Mouse (Mus musculus): Measurements from ENCODE around the gene Ryr1. TPM values are rescaled to one million over a fixed set of nuclear protein-coding genes. Genes with fewer than 3 reads are reported as not detected.

Gene Ryr1
- polyA plus RNA-seq, 1 experiment from 2014 or later, result 0.03 TPM

GRCm38 (mm10) chr7:28991616-28992015, 133.4 kb downstream of the Ryr1 start:
- DNase-seq (ENCODE audit: low read depth, low spot score), result no peak
- TF ChIP-seq CTCF (IDR thresholded peaks at IDR 0.05), result no peak
- H3K27me3 ChIP-seq, result no peaks in the 10 kb centered on the region
- CTCF ChIA-PET, result interaction anchor here (0.9 kb wide), 1 partner anchor 48 kb away, joined by 4 read pairs; no protein-coding TSS in a partner anchor
- POLR2A ChIA-PET, result interaction anchor here (0.7 to 0.9 kb wide), 2 partner anchors 11 to 33 kb away, joined by 3 read pairs; no protein-coding TSS in a partner anchor
- ATAC-seq, result no peak
- in situ Hi-C loops (cut with MboI; ENCODE audit: low pct_unique_long_range_greater_than_20kb), result no loop called here

GRCm38 (mm10) chr7:28990766-28991273, 134.2 kb downstream of the Ryr1 start:
- DNase-seq (ENCODE audit: low read depth, low spot score), result no peak
- no peaks in the 10 kb centered on the region for H3K27me3 ChIP-seq
- in situ Hi-C loops (cut with MboI; ENCODE audit: low pct_unique_long_range_greater_than_20kb), result no loop called here
- no peak for TF ChIP-seq CTCF (IDR thresholded peaks at IDR 0.05)
- no peak for ATAC-seq
- POLR2A ChIA-PET, result no interaction called here
- CTCF ChIA-PET, result no interaction called here

- no peak for DNase-seq (ENCODE audit: low read depth, low spot score)
Measured at GRCm38 (mm10) chr7:28985207-28985606, 139.8 kb downstream of the Ryr1 start.

GRCm38 (mm10) chr7:28984452-28984851, 140.5 kb downstream of the Ryr1 start:
- no peaks in the 10 kb centered on the region for H3K27me3 ChIP-seq
- ChIA-PET CTCF (no interaction called here), POLR2A (interaction anchor here (0.7 kb wide), 1 partner anchor 168 kb away, joined by 4 read pairs; no protein-coding TSS in a partner anchor)
- DNase-seq (ENCODE audit: low read depth, low spot score), result no peak
- no peak for TF ChIP-seq CTCF (IDR thresholded peaks at IDR 0.05)
- no peak for ATAC-seq
- in situ Hi-C loops (cut with MboI; ENCODE audit: low pct_unique_long_range_greater_than_20kb), result loop anchor here (10.0 kb wide), 1 partner anchor 50 kb away; no protein-coding TSS in a partner anchor

More at GRCm38 (mm10) chr7:28985207-28985606, 139.8 kb downstream of the Ryr1 start:
- no peak for TF ChIP-seq CTCF (IDR thresholded peaks at IDR 0.05)
- ChIA-PET POLR2A (no interaction called here), CTCF (no interaction called here)
- in situ Hi-C loops (cut with MboI; ENCODE audit: low pct_unique_long_range_greater_than_20kb), result loop anchor here (10.0 kb wide), 1 partner anchor 50 kb away; no protein-coding TSS in a partner anchor
- H3K27me3 ChIP-seq, result no peaks in the 10 kb centered on the region
- no peak for ATAC-seq

GRCm38 (mm10) chr7:28983849-28984248, 141.1 kb downstream of the Ryr1 start:
- H3K27me3 ChIP-seq, result no peaks in the 10 kb centered on the region
- TF ChIP-seq CTCF (IDR thresholded peaks at IDR 0.05), result no peak
- in situ Hi-C loops (cut with MboI; ENCODE audit: low pct_unique_long_range_greater_than_20kb), result loop anchor here (10.0 kb wide), 1 partner anchor 51 kb away; no protein-coding TSS in a partner anchor
- ChIA-PET CTCF (interaction anchor here (1.7 kb wide), 1 partner anchor 56 kb away, joined by 6 read pairs; no protein-coding TSS in a partner anchor), POLR2A (no interaction called here)
- ATAC-seq (no peak), DNase-seq (ENCODE audit: low read depth, low spot score) (no peak)

- POLR2A ChIA-PET, result no interaction called here
Measured at GRCm38 (mm10) chr7:28983141-28983564, 141.8 kb downstream of the Ryr1 start.

GRCm38 (mm10) chr7:28982274-28983013, 142.5 kb downstream of the Ryr1 start:
- in situ Hi-C loops (cut with MboI; ENCODE audit: low pct_unique_long_range_greater_than_20kb), result loop anchor here (10.0 kb wide), 1 partner anchor 52 kb away; no protein-coding TSS in a partner anchor
- CTCF ChIA-PET, result interaction anchor here (0.6 to 1.7 kb wide), 2 partner anchors 10 to 57 kb away, joined by 4 to 6 read pairs; no protein-coding TSS in a partner anchor
- TF ChIP-seq CTCF (IDR thresholded peaks at IDR 0.05), result no peak

More at GRCm38 (mm10) chr7:28983141-28983564, 141.8 kb downstream of the Ryr1 start:
- no peak for DNase-seq (ENCODE audit: low read depth, low spot score)
- in situ Hi-C loops (cut with MboI; ENCODE audit: low pct_unique_long_range_greater_than_20kb), result loop anchor here (10.0 kb wide), 1 partner anchor 52 kb away; no protein-coding TSS in a partner anchor
- no peaks in the 10 kb centered on the region for H3K27me3 ChIP-seq
- ATAC-seq, result no peak
- TF ChIP-seq CTCF (IDR thresholded peaks at IDR 0.05), result no peak
- CTCF ChIA-PET, result interaction anchor here (1.7 kb wide), 1 partner anchor 57 kb away, joined by 6 read pairs; no protein-coding TSS in a partner anchor

GRCm38 (mm10) chr7:28981651-28982273, 143.2 kb downstream of the Ryr1 start, which contains the start of the genes Eif3k and Map4k1:
Gene Eif3k (minus strand): TSS chr7:28981864.
Gene Map4k1 (plus strand): TSS chr7:28982050.
- in situ Hi-C loops (cut with MboI; ENCODE audit: low pct_unique_long_range_greater_than_20kb), result loop anchor here (10.0 kb wide), 1 partner anchor 53 kb away; no protein-coding TSS in a partner anchor

More at GRCm38 (mm10) chr7:28982274-28983013, 142.5 kb downstream of the Ryr1 start:
- no peaks in the 10 kb centered on the region for H3K27me3 ChIP-seq
- no peak for DNase-seq (ENCODE audit: low read depth, low spot score)
- POLR2A ChIA-PET, result interaction anchor here (0.7 kb wide), 2 partner anchors 17 to 34 kb away, joined by 5 to 8 read pairs; no protein-coding TSS in a partner anchor
- ATAC-seq, result no peak

GRCm38 (mm10) chr7:28977556-28977955, 147.4 kb downstream of the Ryr1 start:
- DNase-seq (ENCODE audit: low read depth, low spot score), result no peak
- no peak for ATAC-seq
- in situ Hi-C loops (cut with MboI; ENCODE audit: low pct_unique_long_range_greater_than_20kb), result no loop called here
- POLR2A ChIA-PET, result no interaction called here
- no peaks in the 10 kb centered on the region for H3K27me3 ChIP-seq
- TF ChIP-seq CTCF (IDR thresholded peaks at IDR 0.05), result no peak
- CTCF ChIA-PET, result no interaction called here

More at GRCm38 (mm10) chr7:28981651-28982273, 143.2 kb downstream of the Ryr1 start, which contains the start of the genes Eif3k and Map4k1:
- DNase-seq (ENCODE audit: low read depth, low spot score), result peak; percentile 99
- ATAC-seq, result peak; percentile 91
- H3K27me3 ChIP-seq, result no peaks in the 10 kb centered on the region
- POLR2A ChIA-PET, result interaction anchor here (0.7 kb wide), 2 partner anchors 16 to 34 kb away, joined by 5 to 8 read pairs; no protein-coding TSS in a partner anchor
- CTCF ChIA-PET, result interaction anchor here (0.6 kb wide), 1 partner anchor 9 kb away, joined by 4 read pairs; no protein-coding TSS in a partner anchor
- no peak for TF ChIP-seq CTCF (IDR thresholded peaks at IDR 0.05)

GRCm38 (mm10) chr7:28973025-28973424, 152.0 kb downstream of the Ryr1 start:
- ChIA-PET POLR2A (no interaction called here), CTCF (interaction anchor here (0.8 kb wide), 1 partner anchor 9 kb away, joined by 4 read pairs; the partner anchor contains the start of genes Eif3k and Map4k1)
- ATAC-seq (no peak), DNase-seq (ENCODE audit: low read depth, low spot score) (no peak)
- peak; percentile 60 for TF ChIP-seq CTCF (IDR thresholded peaks at IDR 0.05)
- in situ Hi-C loops (cut with MboI; ENCODE audit: low pct_unique_long_range_greater_than_20kb), result no loop called here
- no peaks in the 10 kb centered on the region for H3K27me3 ChIP-seq

Data from Patski (cell line).